ENCODE assay signal across 11 mouse cellular contexts in the genomic region with DNA sequence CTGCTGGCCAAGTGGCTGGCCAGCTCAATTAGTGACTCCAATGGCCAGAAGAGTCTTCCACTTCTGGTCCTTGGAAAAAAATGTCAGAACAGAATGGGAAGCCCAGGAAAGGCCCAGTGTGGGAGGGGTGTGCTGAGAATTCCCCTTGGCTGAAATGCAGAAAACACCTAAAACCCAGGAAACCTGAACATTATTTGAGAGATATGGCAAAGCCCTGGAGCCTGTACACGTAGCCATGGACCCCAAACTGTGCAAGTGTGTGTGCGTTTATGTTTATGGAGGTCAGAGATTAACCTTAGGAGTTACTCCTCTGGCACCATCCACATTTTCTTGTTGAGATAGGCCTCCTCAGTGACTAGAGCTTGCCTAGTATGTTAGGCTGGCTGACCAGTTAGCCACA. TPM values are rescaled to one million over a fixed set of nuclear protein-coding genes. Genes with fewer than 3 reads are reported as not detected.
A peak's percentile ranks its signal among the peaks of the same experiment; 100 is the strongest.
DNase-seq lines count a peak whose midpoint lies in the region; ATAC-seq and TF ChIP-seq lines count a peak whose summit lies in the region.
"Not testable (repeated sequence)": the region's sequence is repeated elsewhere in the genome, so short reads cannot be mapped to it uniquely, and the experiment has no call there.
"Had no signal": no experiment of that assay in that cellular context is flagged by ENCODE, and none has a peak within 500 bp of the region (broad histone marks: within the 10 kb centered on the region; RNA-seq: fewer than 3 reads in every experiment).

No protein-coding gene starts in this region.

- H3K36me3 ChIP-seq in midbrain, embryonic 11.5 days (ENCODE audit: control insufficient read depth, insufficient read depth, low read length); stomach, embryonic 14.5 days (ENCODE audit: control insufficient read depth, insufficient read depth, low read length); stomach, postnatal 0 days (ENCODE audit: control insufficient read depth, insufficient read depth, low read length): not testable (repeated sequence)

- TF ChIP-seq EP300 in stomach, postnatal 0 days (optimal IDR thresholded peaks at IDR 0.05) = not testable (repeated sequence)

- not testable (repeated sequence) for H3K4me1 ChIP-seq in midbrain, embryonic 11.5 days (ENCODE audit: control insufficient read depth, insufficient read depth, low read length); stomach, embryonic 14.5 days (ENCODE audit: control insufficient read depth, insufficient read depth, low read length); stomach, postnatal 0 days (replicated peaks; ENCODE audit: control insufficient read depth, insufficient read depth)

- peak; percentile 83 for DNase-seq in heart, adult 11 months
- DNase-seq in midbrain, embryonic 11.5 days (ENCODE audit: low spot score, missing footprints) = peak; percentile 61
- not testable (repeated sequence) for DNase-seq in stomach, postnatal 0 days (ENCODE audit: low spot score)

- ATAC-seq in midbrain, embryonic 11.5 days (ENCODE audit: low FRiP score) = not testable (repeated sequence)
- ATAC-seq in stomach, embryonic 14.5 days (ENCODE audit: insufficient number of reproducible peaks, insufficient read depth, low FRiP score, low read depth) = 0 out of 2 replicates have a peak, but pooled peaks have one; percentile 7
- peak; percentile 28; the same call in 1 of the 2 replicates for ATAC-seq in stomach, postnatal 0 days (ENCODE audit: low FRiP score, low TSS enrichment)

- TF ChIP-seq CTCF in stomach, postnatal 0 days (IDR thresholded peaks at IDR 0.05; ENCODE audit: low read depth) = not testable (repeated sequence)

- WGBS in midbrain, embryonic 11.5 days = 85% methylated on average over 2 of the region's 2 CpGs
- WGBS in stomach, embryonic 14.5 days = 90% methylated on average over 2 of the region's 2 CpGs
- 93% methylated on average over 2 of the region's 2 CpGs for WGBS in stomach, postnatal 0 days

- H3K9me3 ChIP-seq in midbrain, embryonic 11.5 days (ENCODE audit: control insufficient read depth, low read length) = peaks cover 38% of the 10 kb centered on the region
- H3K9me3 ChIP-seq in stomach, embryonic 14.5 days (ENCODE audit: control insufficient read depth, low read depth, low read length) = peaks cover 16% of the 10 kb centered on the region
- H3K9me3 ChIP-seq in stomach, postnatal 0 days (ENCODE audit: control insufficient read depth, low read length) = not testable (repeated sequence)

- not testable (repeated sequence) for H3K27ac ChIP-seq in midbrain, embryonic 11.5 days (ENCODE audit: low read depth, low read length); stomach, embryonic 14.5 days (ENCODE audit: low read length); stomach, postnatal 0 days (replicated peaks)

- not testable (repeated sequence) for H3K4me3 ChIP-seq in midbrain, embryonic 11.5 days (ENCODE audit: low read depth, low read length); stomach, embryonic 14.5 days (ENCODE audit: low read depth, low read length); stomach, postnatal 0 days (ENCODE audit: low read depth, low read length)

- H3K4me2 ChIP-seq in midbrain, embryonic 11.5 days; stomach, embryonic 14.5 days (replicated peaks; ENCODE audit: low read depth, low read length); stomach, postnatal 0 days (replicated peaks; ENCODE audit: low read depth): not testable (repeated sequence)

- H3K27me3 ChIP-seq in midbrain, embryonic 11.5 days (ENCODE audit: control insufficient read depth, insufficient read depth, low read length); stomach, embryonic 14.5 days (ENCODE audit: control insufficient read depth, insufficient read depth, low read length); stomach, postnatal 0 days (ENCODE audit: control insufficient read depth, insufficient read depth, low read length): not testable (repeated sequence)

- H3K9ac ChIP-seq in midbrain, embryonic 11.5 days (ENCODE audit: low read length); stomach, embryonic 14.5 days (replicated peaks; ENCODE audit: low read depth, low read length); stomach, postnatal 0 days (ENCODE audit: low read length): not testable (repeated sequence)

RNA-seq across cellular contexts. Expression of gene Smok2a, which starts 22.2 kb away (rescaled TPM):
- not detected in 2 replicates for polyA plus RNA-seq in midbrain, embryonic 11.5 days (2014; fragmentation: Nextera tagmentation; extraction: Ambion mirVana)
- polyA plus RNA-seq in stomach, embryonic 14.5 days (2014; fragmentation: Nextera tagmentation; extraction: Ambion mirVana) = not detected in 2 replicates
- 0.08 TPM in 1 of 2 replicates, not detected in the other for polyA plus RNA-seq in stomach, postnatal 0 days (2015; fragmentation: Nextera tagmentation; extraction: Ambion mirVana)
- polyA plus RNA-seq: activated CD4-positive, CD25-positive, alpha-beta regulatory T cell, adult 4 months; adrenal gland, adult 2 months; brain, embryonic 14.5 days; C2C12; CD4-positive, CD25-positive, alpha-beta regulatory T cell, adult 4 months; G1E; Patski had no signal

RNA-seq across cellular contexts. Expression of gene Smok2b, which starts 31.2 kb away (rescaled TPM):
- polyA plus RNA-seq in midbrain, embryonic 11.5 days (2014; fragmentation: Nextera tagmentation; extraction: Ambion mirVana) = not detected in 2 replicates
- not detected in 2 replicates for polyA plus RNA-seq in stomach, embryonic 14.5 days (2014; fragmentation: Nextera tagmentation; extraction: Ambion mirVana)
- 0.07 TPM in 1 of 2 replicates, not detected in the other for polyA plus RNA-seq in stomach, postnatal 0 days (2015; fragmentation: Nextera tagmentation; extraction: Ambion mirVana)
- polyA plus RNA-seq: adrenal gland, adult 2 months; brain, embryonic 14.5 days; C2C12; CD4-positive, CD25-positive, alpha-beta regulatory T cell, adult 4 months; G1E; Patski had no signal
